Mouse (Mus musculus): ENCODE measurements at regions not wholly inside any gene's neighbourhood (a gene's known extent, or its start where the extent isn't known, plus 50 kb on each side); places are given as distances from the start of the nearest gene placed in this dataset.

- Histone ChIP-seq H3K9ac (ENCODE audit: low read length) (no peak overlapping the region), H3K4me1 (replicated peaks; ENCODE audit: control insufficient read depth, insufficient read depth, low read length) (no peaks in the 10 kb centered on the region), H3K4me2 (ENCODE audit: low read depth, low read length, severe bottlenecking) (no peak overlapping the region), H3K9me3 (ENCODE audit: control insufficient read depth, low read length) (no peaks in the 10 kb centered on the region), H3K27me3 (ENCODE audit: control insufficient read depth, insufficient read depth, low read length) (no peaks in the 10 kb centered on the region), H3K4me3 (ENCODE audit: low read depth, low read length) (no peak overlapping the region), H3K36me3 (ENCODE audit: control insufficient read depth, insufficient read depth, low read length) (no peaks in the 10 kb centered on the region), H3K27ac (ENCODE audit: low read depth, low read length) (no peak overlapping the region)
- 84% methylated on average over 5 of the region's 5 CpGs for whole genome bisulfite sequencing
- no peak for ATAC-seq (replicated peaks; ENCODE audit: low FRiP score)
- no peak for DNase-seq (ENCODE audit: low spot score)
Measured at GRCm38 (mm10) chr14:46174386-46174785, 204.8 kb upstream of the Gm15217 start.

GRCm38 (mm10) chr14:46175291-46176216 is 203.7 kb upstream of the Gm15217 start:
- Histone ChIP-seq H3K27me3 (ENCODE audit: control insufficient read depth, insufficient read depth, low read length) (no peaks in the 10 kb centered on the region), H3K4me1 (replicated peaks; ENCODE audit: control insufficient read depth, insufficient read depth, low read length) (no peaks in the 10 kb centered on the region), H3K9ac (ENCODE audit: low read length) (no peak overlapping the region), H3K27ac (ENCODE audit: low read depth, low read length) (no peak overlapping the region), H3K4me3 (ENCODE audit: low read depth, low read length) (no peak overlapping the region), H3K4me2 (ENCODE audit: low read depth, low read length, severe bottlenecking) (no peak overlapping the region), H3K9me3 (ENCODE audit: control insufficient read depth, low read length) (no peaks in the 10 kb centered on the region), H3K36me3 (ENCODE audit: control insufficient read depth, insufficient read depth, low read length) (no peaks in the 10 kb centered on the region)
- ATAC-seq (replicated peaks; ENCODE audit: low FRiP score), result no peak
- no peak for DNase-seq (ENCODE audit: low spot score)
- 84% methylated on average over 15 of the region's 15 CpGs for WGBS

GRCm38 (mm10) chr14:46179024-46179423 is 200.2 kb upstream of the Gm15217 start:
- H3K9me3 ChIP-seq (ENCODE audit: control insufficient read depth, low read length), result no peaks in the 10 kb centered on the region
- 88% methylated on average over 1 of the region's 1 CpGs for WGBS
- no peak for ATAC-seq (replicated peaks; ENCODE audit: low FRiP score)

GRCm38 (mm10) chr14:46191639-46192399 is 187.4 kb upstream of the Gm15217 start:
- 92% methylated on average over 8 of the region's 8 CpGs for WGBS
- Histone ChIP-seq H3K27ac (ENCODE audit: low read depth, low read length) (no peak overlapping the region), H3K9me3 (ENCODE audit: control insufficient read depth, low read length) (no peaks in the 10 kb centered on the region), H3K36me3 (ENCODE audit: control insufficient read depth, insufficient read depth, low read length) (no peaks in the 10 kb centered on the region), H3K4me2 (ENCODE audit: low read depth, low read length, severe bottlenecking) (no peak overlapping the region), H3K27me3 (ENCODE audit: control insufficient read depth, insufficient read depth, low read length) (no peaks in the 10 kb centered on the region), H3K4me1 (replicated peaks; ENCODE audit: control insufficient read depth, insufficient read depth, low read length) (no peaks in the 10 kb centered on the region), H3K4me3 (ENCODE audit: low read depth, low read length) (no peak overlapping the region), H3K9ac (ENCODE audit: low read length) (no peak overlapping the region)
- no peak for ATAC-seq (replicated peaks; ENCODE audit: low FRiP score)
- DNase-seq (ENCODE audit: low spot score), result no peak

More at GRCm38 (mm10) chr14:46179024-46179423, 200.2 kb upstream of the Gm15217 start:
- Histone ChIP-seq H3K36me3 (ENCODE audit: control insufficient read depth, insufficient read depth, low read length) (no peaks in the 10 kb centered on the region), H3K27ac (ENCODE audit: low read depth, low read length) (no peak overlapping the region), H3K4me3 (ENCODE audit: low read depth, low read length) (no peak overlapping the region), H3K4me1 (replicated peaks; ENCODE audit: control insufficient read depth, insufficient read depth, low read length) (no peaks in the 10 kb centered on the region), H3K9ac (ENCODE audit: low read length) (no peak overlapping the region), H3K27me3 (ENCODE audit: control insufficient read depth, insufficient read depth, low read length) (no peaks in the 10 kb centered on the region), H3K4me2 (ENCODE audit: low read depth, low read length, severe bottlenecking) (no peak overlapping the region)
- no peak for DNase-seq (ENCODE audit: low spot score)

- no peaks in the 10 kb centered on the region for H3K36me3 ChIP-seq (ENCODE audit: control insufficient read depth, insufficient read depth, low read length)
- H3K4me1 ChIP-seq (replicated peaks; ENCODE audit: control insufficient read depth, insufficient read depth, low read length), result no peaks in the 10 kb centered on the region
- no peak overlapping the region for H3K4me3 ChIP-seq (ENCODE audit: low read depth, low read length)
- ATAC-seq (replicated peaks; ENCODE audit: low FRiP score) (no peak), DNase-seq (ENCODE audit: low spot score) (no peak)
- WGBS, result 91% methylated on average over 4 of the region's 4 CpGs
- H3K27ac ChIP-seq (ENCODE audit: low read depth, low read length), result no peak overlapping the region
- H3K9me3 ChIP-seq (ENCODE audit: control insufficient read depth, low read length), result no peaks in the 10 kb centered on the region
- H3K9ac ChIP-seq (ENCODE audit: low read length), result no peak overlapping the region
- H3K4me2 ChIP-seq (ENCODE audit: low read depth, low read length, severe bottlenecking), result no peak overlapping the region
- H3K27me3 ChIP-seq (ENCODE audit: control insufficient read depth, insufficient read depth, low read length), result no peaks in the 10 kb centered on the region
Measured at GRCm38 (mm10) chr14:46193577-46193976, 185.6 kb upstream of the Gm15217 start.

- Histone ChIP-seq H3K4me2 (ENCODE audit: low read depth, low read length, severe bottlenecking) (no peak overlapping the region), H3K9ac (ENCODE audit: low read length) (no peak overlapping the region), H3K9me3 (ENCODE audit: control insufficient read depth, low read length) (no peaks in the 10 kb centered on the region), H3K27ac (ENCODE audit: low read depth, low read length) (no peak overlapping the region), H3K4me3 (ENCODE audit: low read depth, low read length) (no peak overlapping the region), H3K4me1 (replicated peaks; ENCODE audit: control insufficient read depth, insufficient read depth, low read length) (no peaks in the 10 kb centered on the region), H3K36me3 (ENCODE audit: control insufficient read depth, insufficient read depth, low read length) (no peaks in the 10 kb centered on the region), H3K27me3 (ENCODE audit: control insufficient read depth, insufficient read depth, low read length) (no peaks in the 10 kb centered on the region)
- ATAC-seq (replicated peaks; ENCODE audit: low FRiP score) (no peak), DNase-seq (ENCODE audit: low spot score) (no peak)
- WGBS, result 81% methylated on average over 6 of the region's 6 CpGs
Measured at GRCm38 (mm10) chr14:46195939-46196338, 183.3 kb upstream of the Gm15217 start.

GRCm38 (mm10) chr14:46202818-46203217 is 176.4 kb upstream of the Gm15217 start:
- Histone ChIP-seq H3K27ac (ENCODE audit: low read depth, low read length) (no peak overlapping the region), H3K9ac (ENCODE audit: low read length) (no peak overlapping the region), H3K4me2 (ENCODE audit: low read depth, low read length, severe bottlenecking) (no peak overlapping the region), H3K4me3 (ENCODE audit: low read depth, low read length) (no peak overlapping the region), H3K4me1 (replicated peaks; ENCODE audit: control insufficient read depth, insufficient read depth, low read length) (no peaks in the 10 kb centered on the region), H3K36me3 (ENCODE audit: control insufficient read depth, insufficient read depth, low read length) (no peaks in the 10 kb centered on the region), H3K27me3 (ENCODE audit: control insufficient read depth, insufficient read depth, low read length) (no peaks in the 10 kb centered on the region), H3K9me3 (ENCODE audit: control insufficient read depth, low read length) (no peaks in the 10 kb centered on the region)
- WGBS, result 81% methylated on average over 4 of the region's 4 CpGs
- ATAC-seq (replicated peaks; ENCODE audit: low FRiP score) (no peak), DNase-seq (ENCODE audit: low spot score) (no peak)

- Histone ChIP-seq H3K4me2 (ENCODE audit: low read depth, low read length, severe bottlenecking) (no peak overlapping the region), H3K9ac (ENCODE audit: low read length) (no peak overlapping the region), H3K4me1 (replicated peaks; ENCODE audit: control insufficient read depth, insufficient read depth, low read length) (no peaks in the 10 kb centered on the region), H3K27ac (ENCODE audit: low read depth, low read length) (no peak overlapping the region), H3K36me3 (ENCODE audit: control insufficient read depth, insufficient read depth, low read length) (no peaks in the 10 kb centered on the region), H3K9me3 (ENCODE audit: control insufficient read depth, low read length) (no peaks in the 10 kb centered on the region), H3K27me3 (ENCODE audit: control insufficient read depth, insufficient read depth, low read length) (no peaks in the 10 kb centered on the region), H3K4me3 (ENCODE audit: low read depth, low read length) (no peak overlapping the region)
- no peak for DNase-seq (ENCODE audit: low spot score)
- WGBS, result 90% methylated on average over 4 of the region's 4 CpGs
- no peak for ATAC-seq (replicated peaks; ENCODE audit: low FRiP score)
Measured at GRCm38 (mm10) chr14:46220483-46220882, 158.7 kb upstream of the Gm15217 start.

Data from forebrain, embryonic 11.5 days (tissue).